Mouse (Mus musculus) neutrophil, adult 59 days (primary cell): ENCODE measurements around the gene Rab40c. TPM values are rescaled to one million over a fixed set of nuclear protein-coding genes. Genes with fewer than 3 reads are reported as not detected.

ENCODE experiments used
- total RNA-seq, 2 experiments: library from RNA; stranded (reverse); gene quantifications; 1 replicate in 1 of 2; 2 replicates in 1 of 2; pipeline ENCODE4 v1.2.4; 2023

Rab40c gene
- 10 to 100 TPM; 16.9 to 19.1 TPM for total RNA-seq

DNA sequence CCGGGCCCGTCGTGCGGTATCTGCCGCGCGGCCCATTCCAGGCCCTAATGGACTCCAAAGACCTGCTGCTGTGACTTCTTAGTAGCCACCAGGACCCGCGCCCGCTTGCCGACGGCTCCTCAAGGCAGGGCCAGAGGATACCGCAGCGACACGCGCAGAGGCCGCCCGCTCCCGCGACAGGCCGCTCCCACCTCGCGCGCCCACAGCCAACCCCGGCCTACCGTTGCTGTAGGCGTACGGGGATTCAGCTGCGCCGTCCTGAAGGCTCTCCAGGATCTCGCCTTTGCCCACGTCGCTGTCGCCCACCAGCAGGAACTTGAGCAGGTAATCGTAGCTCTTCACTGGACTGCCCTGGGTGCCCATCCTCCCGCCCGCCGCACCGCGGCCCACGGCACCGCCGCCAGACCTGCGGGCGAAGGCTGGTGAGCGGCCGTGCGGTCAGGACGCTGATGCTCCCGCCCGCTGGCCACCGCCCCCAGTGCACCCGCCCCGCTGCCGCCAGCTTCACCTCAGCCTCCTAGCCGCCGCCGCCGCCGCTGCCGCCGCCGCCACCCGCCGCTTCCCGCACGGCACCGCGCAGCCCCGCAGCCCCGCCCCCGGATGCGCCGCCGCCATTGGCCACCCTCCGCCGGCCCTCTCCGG lies at the start of gene Rab40c:
Rab40c (minus strand) TSS at position 584 of the 642 bp plus-strand sequence.

DNA sequence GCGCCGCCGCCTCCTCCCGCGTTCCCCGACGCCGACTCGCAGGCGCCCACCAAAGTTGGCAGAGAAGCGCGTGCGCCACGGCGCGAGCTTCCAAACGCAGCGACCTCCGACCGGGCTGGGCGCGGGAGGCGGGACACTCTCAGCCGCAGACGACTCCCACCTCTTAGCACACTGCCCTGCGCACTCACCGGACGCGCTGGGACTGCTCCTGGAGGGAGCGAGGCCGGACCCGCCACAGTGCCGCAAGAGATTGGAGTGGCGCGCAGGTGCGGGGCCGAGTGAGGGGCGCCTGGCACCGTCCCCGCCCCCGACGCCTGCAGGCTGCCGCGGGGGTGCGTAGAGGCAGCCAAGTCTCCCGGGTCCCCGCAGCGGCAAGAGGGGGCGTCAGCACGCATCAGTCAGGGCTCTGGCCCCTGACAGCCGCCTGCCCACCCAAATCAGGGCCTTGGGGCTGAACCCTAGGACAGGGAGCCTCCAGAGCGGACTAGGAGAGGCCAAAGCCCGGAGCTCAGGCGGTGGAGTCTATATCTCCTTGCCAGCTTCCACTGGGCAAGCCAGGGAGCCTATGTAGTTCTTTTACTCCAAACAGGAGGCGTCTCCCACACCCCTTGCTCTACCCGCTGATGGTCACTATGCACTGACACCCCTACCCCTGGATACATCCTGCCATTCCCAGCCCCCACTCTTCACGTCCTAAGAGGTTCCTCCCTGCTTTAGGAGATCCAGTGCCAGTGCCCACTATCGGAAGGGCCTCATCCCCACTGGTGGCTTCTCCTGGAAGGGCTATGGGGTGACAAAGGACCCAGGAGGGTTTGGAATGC lies 32.5 kb upstream of the Rab40c start, which contains the start of gene A930017K11Rik:
A930017K11Rik (minus strand) TSS at position 763 of the 821 bp plus-strand sequence.

DNA sequence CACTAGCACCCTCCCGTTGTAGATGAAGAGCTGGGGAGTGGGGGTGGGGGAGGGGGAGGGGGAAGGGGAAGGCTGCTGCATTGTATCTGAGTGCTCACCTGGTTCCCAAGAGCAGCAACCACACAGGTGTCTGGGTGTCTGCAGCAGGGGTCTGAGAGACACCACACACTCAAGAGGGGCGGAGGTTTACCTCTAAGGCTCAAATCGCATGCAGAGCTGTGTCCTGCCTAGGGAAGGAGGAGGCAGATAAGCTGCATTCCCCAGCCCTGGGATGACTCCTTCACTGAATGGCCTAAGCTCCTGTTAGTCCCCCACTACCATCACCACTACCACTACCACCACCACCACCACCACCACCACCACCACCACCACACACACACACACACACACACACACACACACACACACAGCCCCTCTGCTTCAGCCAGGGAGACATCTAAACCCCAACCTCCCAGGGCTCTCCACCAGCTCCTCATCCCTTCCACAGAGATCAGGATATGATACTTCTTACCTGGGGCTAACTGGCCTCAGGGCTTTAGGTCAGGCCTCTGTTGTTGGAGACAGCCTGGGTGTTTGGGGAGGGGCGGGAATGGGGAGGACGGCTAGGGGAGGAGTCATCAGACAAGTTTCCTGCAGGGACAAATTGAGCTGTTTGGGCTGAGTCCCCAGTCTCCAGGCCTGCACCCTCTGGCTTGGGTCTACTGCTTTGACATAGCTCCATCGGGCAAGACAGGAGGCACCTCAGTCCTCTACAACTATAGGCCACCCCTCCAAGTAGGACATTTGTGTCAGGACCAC lies 25.0 kb upstream of the Rab40c start, which contains the start of the genes Pigq and Nhlrc4:
Pigq (minus strand) TSS at position 571 of the 798 bp plus-strand sequence.
Nhlrc4 (minus strand) TSS at position 596 of the 798 bp plus-strand sequence.

DNA sequence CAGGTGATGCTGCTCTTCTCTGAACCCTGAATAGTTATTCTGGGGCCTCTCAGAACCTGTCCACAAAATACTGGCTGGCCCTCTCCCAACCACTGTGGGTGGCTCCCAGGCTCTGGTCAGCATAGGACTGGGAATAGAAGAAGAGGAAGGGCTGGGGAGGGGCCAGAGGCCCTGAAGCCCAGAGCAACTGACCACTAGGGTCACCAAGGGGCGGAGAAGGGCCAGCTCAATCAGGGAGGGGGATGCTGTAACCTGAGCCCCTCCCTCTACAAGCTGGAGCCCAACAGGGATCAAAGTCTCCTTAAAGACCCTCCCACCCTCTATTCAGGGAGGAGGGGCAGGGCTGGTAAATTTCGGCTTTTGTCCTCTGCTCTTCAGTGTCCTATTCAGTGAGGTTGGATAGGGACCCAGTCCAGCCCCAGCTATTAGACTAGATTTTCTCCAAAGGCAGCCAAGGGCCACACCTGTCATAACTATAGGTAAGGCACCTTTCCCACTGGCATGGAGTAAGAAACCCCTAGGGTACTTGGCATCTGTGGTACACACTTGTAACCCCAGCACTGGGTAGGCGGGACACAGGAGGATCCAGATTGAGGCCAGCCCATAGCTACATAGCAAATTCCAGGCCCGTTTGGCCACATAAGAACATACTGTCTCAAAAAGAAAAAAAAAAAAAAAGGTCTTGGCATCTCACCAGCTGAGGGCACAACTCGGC lies 39.2 kb downstream of the Rab40c start, which contains the start of gene Wfikkn1:
Wfikkn1 (minus strand) TSS at position 663 of the 715 bp plus-strand sequence.

DNA sequence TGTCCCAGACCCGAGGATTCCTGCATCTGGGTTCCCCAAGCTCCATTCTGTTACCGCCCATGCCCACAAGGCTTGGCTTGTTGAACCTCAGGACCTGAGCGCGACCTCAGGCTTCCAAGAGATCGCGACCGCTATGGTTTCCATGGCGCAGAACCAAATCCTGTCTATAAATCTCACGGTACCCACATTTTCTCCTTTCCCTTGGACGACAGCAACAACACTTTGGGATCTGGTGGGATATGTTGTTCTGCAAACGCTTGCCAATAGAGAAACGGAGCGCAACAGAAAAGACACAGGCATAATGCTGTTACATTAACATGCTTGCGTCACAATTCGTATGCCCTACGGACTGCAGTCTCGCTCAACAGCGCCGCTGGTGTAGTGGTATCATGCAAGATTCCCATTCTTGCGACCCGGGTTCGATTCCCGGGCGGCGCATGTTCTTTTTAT lies 44.8 kb downstream of the Rab40c start, which contains the start of gene Mettl26:
Mettl26 (plus strand) TSS at position 354 of the 450 bp plus-strand sequence.

DNA sequence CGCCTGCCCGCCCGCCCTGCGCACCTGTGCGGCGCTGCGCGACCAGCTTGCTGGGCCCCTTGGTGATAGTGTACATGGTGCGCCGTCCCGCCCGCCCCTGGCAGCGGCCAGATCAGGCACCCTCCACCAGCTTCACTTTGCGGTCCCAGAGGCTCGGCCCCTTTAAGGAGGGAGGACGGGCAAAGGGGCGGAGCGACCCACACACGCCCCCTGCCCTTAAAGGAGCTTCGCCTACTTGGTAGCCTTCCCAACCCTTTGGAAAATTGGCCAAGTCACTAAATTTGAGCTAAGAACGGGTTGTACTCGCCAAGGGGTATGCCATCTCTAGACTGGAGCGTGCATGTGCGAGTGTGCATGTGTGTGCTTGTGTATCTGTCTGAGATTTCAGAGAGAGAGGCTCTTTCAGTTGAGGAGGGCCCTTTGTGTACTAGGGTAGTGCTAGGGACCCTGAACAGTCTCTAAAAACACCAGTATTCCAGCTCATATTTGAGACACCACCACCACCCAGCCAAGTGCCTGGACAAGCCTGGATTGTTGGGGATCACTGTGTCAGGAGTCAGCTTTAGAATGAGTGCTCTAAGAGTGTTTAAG lies 50.8 kb downstream of the Rab40c start, which contains the start of gene Mcrip2:
Mcrip2 (minus strand) TSS at position 164 of the 591 bp plus-strand sequence.

DNA sequence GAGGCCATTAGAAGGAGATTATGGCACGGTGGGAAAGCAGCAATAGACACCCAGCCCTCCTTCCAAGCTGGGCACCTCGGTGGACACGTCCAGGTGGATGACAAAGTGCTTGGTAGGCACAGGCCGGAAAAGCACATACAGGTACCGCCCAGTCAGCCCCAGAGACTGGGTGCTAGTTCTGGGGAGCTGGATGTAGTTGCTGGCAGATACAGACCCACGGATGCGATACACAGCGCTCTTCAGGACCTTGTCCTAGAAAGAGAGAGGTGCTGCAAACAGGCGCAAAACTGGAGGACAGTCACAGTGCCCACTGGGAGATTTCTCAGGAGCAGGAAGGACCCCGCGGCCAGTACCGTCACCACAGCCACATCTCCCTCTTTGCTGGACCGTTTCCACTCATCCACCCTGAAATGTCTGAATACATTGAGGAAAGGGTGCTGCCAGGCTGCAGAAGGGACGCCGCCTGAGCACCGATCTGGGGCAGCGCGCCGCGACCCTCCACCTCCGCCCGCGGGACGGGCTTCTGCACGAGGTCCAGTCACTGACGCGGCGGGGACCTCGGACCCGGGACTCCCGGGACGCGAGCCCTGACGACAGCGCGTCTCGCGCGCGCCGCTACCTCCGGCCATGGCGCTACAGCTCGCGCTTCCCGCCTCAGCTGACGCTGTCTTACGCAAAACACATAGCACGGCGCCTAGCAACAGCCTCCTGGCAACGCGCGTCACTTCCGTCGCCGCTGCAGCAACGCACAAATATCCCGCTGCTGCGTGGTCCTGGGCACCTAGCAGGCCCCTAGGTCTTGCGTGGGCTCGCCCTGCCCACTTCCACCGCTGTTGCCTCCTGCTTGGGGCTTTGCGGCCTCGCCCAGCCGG lies 58.5 kb downstream of the Rab40c start, which contains the start of gene Wdr90:
Wdr90 (minus strand) TSS at position 670 of the 872 bp plus-strand sequence.

DNA sequence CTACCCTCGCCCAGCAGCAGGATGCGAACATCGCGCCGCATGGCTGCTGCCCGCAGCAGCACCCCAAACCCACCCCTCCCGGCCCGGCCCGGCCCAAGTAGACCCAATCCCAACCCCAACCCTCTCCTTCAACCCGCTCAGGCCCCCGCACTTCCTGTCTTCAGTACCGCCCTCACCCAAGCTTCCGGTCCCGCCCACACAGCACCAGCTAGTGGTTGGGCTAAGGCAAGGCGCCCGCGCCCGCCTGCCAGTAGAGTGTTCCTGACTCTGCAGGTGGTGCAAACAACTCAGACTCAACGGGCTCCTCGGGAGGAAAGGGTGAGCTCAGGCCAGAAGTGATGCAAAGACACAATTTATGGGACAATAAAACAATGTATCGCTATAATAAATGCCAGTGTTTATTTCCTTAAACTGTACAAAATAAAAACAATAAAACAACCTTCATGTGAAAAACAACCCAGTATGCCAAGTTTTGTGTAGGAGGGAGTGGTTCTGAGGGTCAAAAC lies 75.1 kb downstream of the Rab40c start, which contains the start of gene Rhot2:
Rhot2 (minus strand) TSS at position 456 of the 506 bp plus-strand sequence.

DNA sequence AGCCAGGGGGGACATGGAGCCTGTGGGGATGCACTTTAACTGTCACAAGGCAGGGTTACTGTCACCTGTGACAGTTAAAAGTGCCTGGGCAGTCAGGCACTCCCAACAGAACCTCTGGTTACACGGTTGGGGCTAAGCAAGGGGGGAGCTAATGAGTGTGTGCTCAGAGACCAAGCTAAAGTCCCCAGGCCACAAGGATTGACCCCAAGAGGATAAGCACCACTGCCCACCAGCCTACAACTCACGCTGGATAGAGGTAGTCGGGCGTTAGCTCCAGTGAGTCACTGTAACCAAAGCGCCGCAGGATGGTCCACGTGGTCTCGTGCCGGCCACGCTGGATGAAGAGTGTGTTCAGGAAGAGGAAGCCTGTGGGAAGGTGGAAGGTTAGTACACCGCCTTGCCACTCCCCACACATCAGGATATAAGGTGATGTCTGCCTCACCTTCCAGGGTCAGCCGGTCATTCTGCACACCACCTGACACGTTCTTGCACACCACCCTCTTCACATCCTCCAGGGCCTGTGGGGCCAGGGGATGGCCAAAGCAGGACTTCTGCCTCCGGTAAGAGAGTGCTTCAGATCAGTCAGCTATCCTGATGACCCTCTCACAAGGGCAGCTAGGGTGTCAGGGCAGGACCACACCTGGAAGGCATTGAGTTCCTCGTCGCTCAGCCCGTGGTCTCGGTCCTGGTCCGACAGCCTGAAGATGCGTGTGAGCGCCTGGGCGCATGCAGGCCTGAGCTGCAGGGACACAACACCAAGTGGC lies 78.2 kb downstream of the Rab40c start, which contains the start of gene Gm20683:
Gm20683 (minus strand) TSS at position 647 of the 764 bp plus-strand sequence.

DNA sequence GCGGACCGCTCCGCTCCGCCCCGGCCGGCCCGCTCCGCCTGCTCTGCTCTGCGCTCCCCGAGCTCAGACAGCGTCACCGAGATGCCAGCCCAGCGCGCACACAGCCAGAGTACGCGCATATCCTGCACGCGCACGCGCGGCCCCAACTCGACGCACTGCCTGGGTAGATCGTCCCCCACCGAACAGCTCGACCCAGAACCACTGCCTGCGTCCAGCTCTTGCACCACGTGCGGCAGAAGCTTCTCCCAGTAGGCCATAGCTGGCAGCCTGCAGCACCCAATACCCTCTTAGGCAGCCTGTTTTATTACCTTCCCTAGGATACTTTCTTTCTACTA lies 82.5 kb downstream of the Rab40c start, which contains the start of gene Rhbdl1:
Rhbdl1 (minus strand) TSS at position 220 of the 335 bp plus-strand sequence.

DNA sequence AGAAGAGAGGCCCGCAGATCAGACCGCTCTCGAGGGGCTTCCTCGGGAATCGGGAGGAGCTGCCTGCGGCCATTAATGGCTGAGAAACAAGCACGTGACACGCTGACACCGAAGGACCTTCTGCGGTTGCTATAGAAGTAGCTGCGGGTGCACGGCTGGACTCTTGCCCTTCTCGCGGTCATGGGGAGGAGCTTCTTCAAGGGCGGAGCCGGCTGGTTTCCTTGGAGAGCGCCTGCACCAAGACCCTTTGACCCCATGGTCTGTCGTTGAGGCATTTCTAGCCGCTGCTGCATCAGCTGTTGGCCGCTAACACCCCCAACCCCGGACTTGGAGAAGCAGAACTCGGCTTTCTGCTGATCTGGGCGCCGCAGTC lies 86.2 kb downstream of the Rab40c start, which contains the start of gene Stub1:
Stub1 (minus strand) TSS at position 114 of the 373 bp plus-strand sequence.

Other genes starting within 250 kb of the Rab40c start
- gene Gng13, start 202.6 kb downstream of the Rab40c start, total RNA-seq, result not detected
- gene Chtf18, start 192.3 kb downstream of the Rab40c start, total RNA-seq, result 10 to 100 TPM; 17.5 to 23.6 TPM
- 1 to 10 TPM; 6.1 to 6.7 TPM for gene Rpusd1, start 192.1 kb downstream of the Rab40c start, total RNA-seq
- gene Mslnl, start 183.7 kb downstream of the Rab40c start, total RNA-seq, result under 1 TPM in 1 of 2 experiments, not detected in 1; 0.13 TPM
- not detected for gene Msln, start 165.3 kb downstream of the Rab40c start, total RNA-seq
- 10 to 100 TPM; 25.5 to 25.9 TPM for gene Narfl, start 146.0 kb downstream of the Rab40c start, total RNA-seq
- gene Haghl, start 134.1 kb downstream of the Rab40c start, total RNA-seq, result 10 to 100 TPM; 13.5 to 17.7 TPM
- not detected for gene Ccdc78, start 133.1 kb downstream of the Rab40c start, total RNA-seq
- 10 to 100 TPM; 32.0 to 35.0 TPM for gene Fam173a, start 126.8 kb downstream of the Rab40c start, total RNA-seq
- not detected for gene AC134908.4, start 124.1 kb downstream of the Rab40c start, total RNA-seq
- gene Metrn, start 122.6 kb downstream of the Rab40c start, total RNA-seq, result 10 to 100 TPM; 14.4 to 17.6 TPM
- gene Fbxl16, start 110.6 kb downstream of the Rab40c start, total RNA-seq, result not detected
- gene Wdr24, start 96.1 kb downstream of the Rab40c start, total RNA-seq, result 10 to 100 TPM; 12.5 to 13.4 TPM
- 10 to 100 TPM; 10.6 to 14.6 TPM for gene Jmjd8, start 90.9 kb downstream of the Rab40c start, total RNA-seq
- gene Stub1, start 86.3 kb downstream of the Rab40c start, total RNA-seq, result 10 to 100 TPM; 43.4 to 51.8 TPM
- 1 to 10 TPM; 1.2 to 2.7 TPM for gene Rhbdl1, start 82.4 kb downstream of the Rab40c start, total RNA-seq
- gene Gm20683, start 78.0 kb downstream of the Rab40c start, total RNA-seq, result 1 to 10 TPM; 1.3 to 1.8 TPM
- 10 to 100 TPM; 26.9 to 30.9 TPM for gene Rhot2, start 74.9 kb downstream of the Rab40c start, total RNA-seq
- gene Wdr90, start 58.2 kb downstream of the Rab40c start, total RNA-seq, result 10 to 100 TPM; 20.0 to 21.9 TPM
- gene Mcrip2, start 51.0 kb downstream of the Rab40c start, total RNA-seq, result 1 to 10 TPM; 3.5 to 4.6 TPM
- 10 to 100 TPM; 10.1 to 10.6 TPM for gene Mettl26, start 44.7 kb downstream of the Rab40c start, total RNA-seq
- 1 to 10 TPM; 3.2 to 4.9 TPM for gene Wfikkn1, start 38.9 kb downstream of the Rab40c start, total RNA-seq
- 10 to 100 TPM; 45.9 to 71.2 TPM for gene Pigq, start 25.2 kb upstream of the Rab40c start, total RNA-seq
- under 1 TPM in 1 of 2 experiments, not detected in 1; 0.22 TPM for gene Nhlrc4, start 25.2 kb upstream of the Rab40c start, total RNA-seq
- gene A930017K11Rik, start 32.8 kb upstream of the Rab40c start, total RNA-seq, result not detected
- gene Capn15, start 66.1 kb upstream of the Rab40c start, total RNA-seq, result 10 to 100 TPM; 13.5 to 19.1 TPM
- 1 to 10 TPM; 1.5 to 2.1 TPM for gene Rab11fip3, start 149.8 kb upstream of the Rab40c start, total RNA-seq
- 1 to 10 TPM; 4.0 TPM for gene Decr2, start 170.6 kb upstream of the Rab40c start, total RNA-seq
- 1 to 10 TPM; 2.3 to 4.5 TPM for gene Nme4, start 175.9 kb upstream of the Rab40c start, total RNA-seq
- 10 to 100 TPM; 59.5 to 72.0 TPM for gene Tmem8, start 193.6 kb upstream of the Rab40c start, total RNA-seq
- gene Mrpl28, start 203.8 kb upstream of the Rab40c start, total RNA-seq, result 10 to 100 TPM; 32.3 to 32.6 TPM
- gene Axin1, start 219.0 kb upstream of the Rab40c start, total RNA-seq, result 10 to 100 TPM; 39.0 to 40.7 TPM